Mouse (Mus musculus): ENCODE results near the gene Furin.

Furin gene

DNA sequence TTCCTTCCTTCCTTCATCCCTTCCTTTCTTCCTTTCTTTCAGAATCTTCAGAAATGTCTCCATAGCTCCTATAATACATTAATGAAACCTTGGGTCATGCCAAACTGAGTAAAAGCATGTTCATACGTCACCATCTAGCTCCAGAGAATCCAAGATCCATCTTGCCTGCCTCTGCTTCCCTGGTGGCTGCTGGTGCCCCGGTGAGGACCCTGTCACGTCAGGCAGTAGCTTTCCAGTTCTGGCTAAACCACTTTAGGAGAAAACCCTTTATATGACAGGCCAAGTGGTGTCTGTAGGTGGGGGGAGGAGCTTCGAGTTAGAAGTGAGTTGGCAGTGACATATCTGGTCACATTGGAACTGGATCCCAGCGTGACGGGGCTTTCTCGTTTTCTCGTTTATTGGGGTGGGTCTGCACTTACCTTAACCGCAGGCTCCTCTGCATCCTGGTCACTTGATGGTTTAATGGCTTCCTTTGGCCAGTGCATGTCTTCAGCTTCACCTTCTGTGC, at the start of gene Furin:
TSS of gene Furin (minus strand) at position 249 of the 508 bp plus-strand sequence.
- DNase-seq (ENCODE audit: extremely low spot score, low read depth, low spot score), result no peak

DNA sequence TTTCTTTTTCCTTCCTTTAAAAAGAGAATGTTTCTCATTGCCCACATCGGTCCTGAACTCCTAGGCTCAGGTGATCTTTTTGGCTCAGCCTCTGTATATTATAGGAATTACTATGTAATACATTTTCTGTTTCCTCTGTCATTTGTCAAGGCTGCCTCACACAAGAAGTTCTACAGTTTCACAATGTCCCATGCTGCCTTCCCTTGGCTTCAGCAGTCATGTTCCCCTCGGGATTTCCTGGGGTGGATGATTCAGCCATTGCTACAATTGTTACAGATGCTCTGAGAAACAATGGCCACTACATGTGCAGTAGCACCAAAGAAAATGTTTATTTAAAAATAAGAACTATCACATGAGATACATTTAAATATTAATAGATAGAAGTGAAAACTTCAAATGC, 49.5 kb upstream of the Furin start:
- no peak for DNase-seq (ENCODE audit: extremely low spot score, low read depth, low spot score)

- DNase-seq (ENCODE audit: extremely low spot score, low read depth, low spot score), result no peak
These were observed 48.8 kb upstream of the Furin start for GRCm38 (mm10) chr7:80453997-80454396.

GRCm38 (mm10) chr7:80453121-80453520, 47.9 kb upstream of the Furin start:
- no peak for DNase-seq (ENCODE audit: extremely low spot score, low read depth, low spot score)

GRCm38 (mm10) chr7:80452241-80452640, 47.0 kb upstream of the Furin start:
- no peak for DNase-seq (ENCODE audit: extremely low spot score, low read depth, low spot score)

DNA sequence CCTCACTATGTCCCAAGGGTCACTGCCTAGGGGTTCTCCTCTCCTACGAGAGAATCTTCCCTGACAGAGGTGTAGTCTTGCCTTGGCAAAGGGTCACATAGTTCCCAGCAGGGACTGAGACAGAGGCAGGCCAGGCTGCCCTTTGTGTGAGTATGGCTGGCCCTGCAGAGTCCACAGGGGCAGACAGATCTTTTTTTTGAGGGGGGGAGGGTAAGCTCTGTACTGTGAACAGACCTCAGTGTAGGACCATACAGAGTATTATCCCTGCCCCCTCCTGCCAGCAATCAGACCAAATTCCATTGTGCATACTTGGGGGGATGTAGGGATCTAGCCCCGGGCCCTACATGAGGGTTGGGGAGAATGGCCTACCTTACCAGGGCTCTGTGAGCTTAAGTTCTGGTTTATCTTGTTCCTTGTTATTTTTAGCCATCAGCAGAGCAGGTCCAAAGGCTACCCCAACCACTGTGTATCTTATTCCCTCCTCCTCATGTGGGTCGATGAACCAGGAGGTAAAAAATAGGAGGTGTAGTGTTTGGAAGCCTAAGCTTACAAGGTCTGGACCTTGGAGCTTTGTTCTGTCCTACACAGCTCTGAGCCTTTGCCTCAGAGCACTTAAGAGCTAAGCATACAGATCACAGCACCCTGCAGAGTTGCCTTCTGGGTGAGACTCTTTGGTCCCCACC, 46.5 kb upstream of the Furin start:
- no peak for DNase-seq (ENCODE audit: extremely low spot score, low read depth, low spot score)

GRCm38 (mm10) chr7:80450354-80450753, 45.1 kb upstream of the Furin start:
- DNase-seq (ENCODE audit: extremely low spot score, low read depth, low spot score), result no peak

DNA sequence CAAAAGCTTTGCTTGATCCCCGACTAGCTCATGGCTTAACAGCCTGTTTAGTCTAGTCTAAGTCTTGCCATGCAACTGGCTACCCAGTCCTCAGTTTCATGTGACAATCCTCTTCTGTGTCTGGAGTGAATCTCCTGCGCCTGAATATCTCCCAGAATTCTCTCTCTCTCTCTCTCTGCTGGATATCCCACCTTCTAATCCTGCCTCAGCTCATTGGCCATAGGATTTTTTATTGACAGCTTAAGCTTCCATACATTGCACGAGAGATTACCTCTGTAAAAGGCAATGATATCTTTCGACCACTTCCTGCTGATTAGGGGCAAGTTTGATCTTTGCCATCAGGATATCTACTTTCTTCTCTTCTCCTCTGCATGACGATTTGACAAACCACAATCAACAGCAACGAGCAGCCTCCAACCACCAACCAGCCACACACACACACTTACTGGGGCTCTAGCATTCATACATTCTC, 44.4 kb upstream of the Furin start:
- DNase-seq (ENCODE audit: extremely low spot score, low read depth, low spot score), result no peak

GRCm38 (mm10) chr7:80447336-80447735, 42.1 kb upstream of the Furin start:
- no peak for DNase-seq (ENCODE audit: extremely low spot score, low read depth, low spot score)

DNA sequence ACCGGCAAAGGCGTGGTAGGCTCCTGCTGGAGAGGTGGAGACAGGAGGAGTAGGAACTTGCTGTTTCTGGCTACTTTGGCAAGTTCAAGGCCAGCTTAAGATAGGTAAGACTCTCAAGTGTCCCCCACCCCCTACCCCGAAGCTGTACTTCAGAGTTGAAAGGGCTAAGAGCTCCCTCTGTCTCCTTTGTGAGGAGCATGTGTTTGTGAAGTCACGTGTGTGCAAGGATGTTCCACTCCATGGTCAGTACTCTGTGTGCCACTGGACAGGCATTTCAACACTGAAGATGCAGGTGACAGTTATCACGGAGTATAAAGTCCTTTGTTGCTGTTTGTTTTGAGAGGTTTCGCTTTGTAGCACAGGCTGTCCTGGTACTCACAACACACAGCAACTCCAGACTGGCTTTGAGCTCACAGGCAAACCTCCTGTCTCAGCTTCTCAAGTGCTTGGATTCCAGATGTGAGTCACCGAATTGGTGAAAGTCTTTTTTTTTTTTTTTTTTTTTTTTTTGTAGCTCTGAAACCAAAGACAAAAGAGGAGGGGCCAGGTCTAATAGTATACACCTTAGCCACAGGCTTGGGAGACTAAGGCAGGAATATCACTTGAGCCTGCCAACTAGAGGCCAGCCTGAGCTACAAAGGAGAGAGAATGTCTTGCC, 41.1 kb upstream of the Furin start:
- no peak for DNase-seq (ENCODE audit: extremely low spot score, low read depth, low spot score)

- DNase-seq (ENCODE audit: extremely low spot score, low read depth, low spot score), result peak; percentile 50
These were observed 40.3 kb upstream of the Furin start for GRCm38 (mm10) chr7:80445492-80445891.

GRCm38 (mm10) chr7:80444401-80445249, 39.4 kb upstream of the Furin start:
- no peak for DNase-seq (ENCODE audit: extremely low spot score, low read depth, low spot score)

GRCm38 (mm10) chr7:80443124-80443523, 37.9 kb upstream of the Furin start:
- no peak for DNase-seq (ENCODE audit: extremely low spot score, low read depth, low spot score)

DNA sequence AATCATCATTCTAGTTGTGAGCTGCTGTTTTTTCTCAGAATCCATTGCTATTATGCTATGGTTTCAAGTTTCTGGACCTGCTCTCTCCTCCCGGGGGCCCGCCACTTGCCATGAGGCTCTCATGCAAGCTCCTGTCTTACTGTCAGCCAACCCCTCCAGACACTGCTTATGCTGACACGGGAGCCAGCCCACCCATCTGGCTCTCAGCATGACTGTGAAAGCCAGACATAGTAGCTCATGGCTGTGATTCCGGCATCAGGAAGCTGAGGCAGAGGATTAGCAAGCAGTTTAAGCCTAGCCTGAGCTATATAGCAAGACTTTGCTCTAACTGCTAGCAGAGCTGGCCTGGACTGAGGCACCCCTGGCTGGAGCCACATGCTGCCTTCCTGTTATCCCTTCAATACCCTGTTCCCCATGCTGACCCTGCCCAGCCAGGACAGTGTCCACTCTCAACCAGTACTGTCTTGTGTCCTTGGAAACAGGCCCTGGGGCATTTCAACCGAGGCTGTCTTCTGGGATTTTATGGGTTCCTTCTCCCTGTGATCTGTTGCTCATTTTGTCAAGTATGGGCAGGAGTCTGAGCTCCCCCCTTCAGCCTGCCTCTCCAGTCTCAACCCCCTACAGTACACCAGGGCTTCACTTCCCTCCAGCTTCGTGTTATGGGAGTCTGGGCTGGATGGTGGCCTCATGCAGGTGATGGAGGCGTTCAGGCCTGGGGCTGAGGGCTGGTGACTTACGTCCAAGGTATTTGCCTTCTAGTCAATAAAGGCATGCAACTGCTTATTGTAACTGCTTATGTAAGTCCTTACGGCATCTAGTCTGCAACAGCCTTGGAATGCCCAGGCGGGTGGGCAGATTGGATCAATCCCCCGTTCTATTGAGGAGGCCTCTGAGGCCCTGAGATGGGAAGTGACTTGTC, 37.0 kb upstream of the Furin start:
- DNase-seq (ENCODE audit: extremely low spot score, low read depth, low spot score), result no peak

DNA sequence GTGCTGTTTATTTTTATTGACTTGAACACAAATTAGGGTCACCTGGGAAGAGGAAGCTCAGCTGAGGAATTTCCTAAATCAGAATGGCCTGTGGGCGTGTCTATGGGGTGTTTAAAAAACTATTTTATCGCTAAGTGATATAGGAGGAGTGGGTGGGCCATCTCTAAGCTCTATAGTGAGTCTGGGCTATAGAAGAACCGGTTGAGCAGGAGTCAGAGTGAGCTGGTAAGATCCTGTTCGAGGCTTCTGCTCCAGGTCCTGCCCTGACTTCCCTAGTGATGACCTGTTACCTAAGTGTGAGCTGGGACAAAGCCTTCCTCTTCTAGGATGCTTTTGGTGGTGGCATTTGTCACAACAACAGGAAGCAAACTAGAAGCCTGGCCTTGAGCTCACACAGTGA, 35.4 kb upstream of the Furin start:
- DNase-seq (ENCODE audit: extremely low spot score, low read depth, low spot score), result no peak

DNA sequence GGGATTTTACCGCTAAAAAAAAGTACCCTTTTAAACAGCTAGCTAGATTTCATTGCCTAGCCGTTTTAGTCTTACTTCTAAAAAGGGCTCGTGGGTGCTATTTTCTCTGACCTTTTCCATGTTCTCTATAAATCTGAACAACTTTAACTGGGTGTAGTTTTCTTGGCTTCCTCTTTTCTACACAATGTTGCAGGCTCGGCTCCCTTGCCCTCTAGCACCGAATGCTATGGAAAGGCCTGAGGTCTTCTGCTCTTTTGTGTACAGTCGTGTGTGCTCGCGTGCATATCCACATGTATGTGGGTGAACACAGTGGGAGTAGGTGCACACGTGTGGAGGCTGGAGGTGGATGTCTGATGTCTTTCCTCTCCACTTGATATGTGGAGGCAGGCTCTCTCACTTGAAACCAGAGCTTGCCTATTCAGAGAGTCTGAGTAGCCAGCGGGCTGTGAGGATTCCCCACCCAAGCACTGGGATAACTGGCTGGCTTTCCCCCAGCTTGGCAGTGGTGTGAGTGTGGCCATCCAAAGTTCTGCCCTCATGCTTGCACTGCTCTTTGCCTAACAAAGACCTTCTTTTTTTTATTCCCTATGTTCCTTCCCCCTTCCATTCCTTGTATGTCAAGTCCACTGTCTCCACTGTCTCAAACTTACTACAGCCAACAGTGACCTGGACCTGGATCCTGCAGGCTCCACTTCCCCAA, 34.7 kb upstream of the Furin start:
- DNase-seq (ENCODE audit: extremely low spot score, low read depth, low spot score), result no peak

DNA sequence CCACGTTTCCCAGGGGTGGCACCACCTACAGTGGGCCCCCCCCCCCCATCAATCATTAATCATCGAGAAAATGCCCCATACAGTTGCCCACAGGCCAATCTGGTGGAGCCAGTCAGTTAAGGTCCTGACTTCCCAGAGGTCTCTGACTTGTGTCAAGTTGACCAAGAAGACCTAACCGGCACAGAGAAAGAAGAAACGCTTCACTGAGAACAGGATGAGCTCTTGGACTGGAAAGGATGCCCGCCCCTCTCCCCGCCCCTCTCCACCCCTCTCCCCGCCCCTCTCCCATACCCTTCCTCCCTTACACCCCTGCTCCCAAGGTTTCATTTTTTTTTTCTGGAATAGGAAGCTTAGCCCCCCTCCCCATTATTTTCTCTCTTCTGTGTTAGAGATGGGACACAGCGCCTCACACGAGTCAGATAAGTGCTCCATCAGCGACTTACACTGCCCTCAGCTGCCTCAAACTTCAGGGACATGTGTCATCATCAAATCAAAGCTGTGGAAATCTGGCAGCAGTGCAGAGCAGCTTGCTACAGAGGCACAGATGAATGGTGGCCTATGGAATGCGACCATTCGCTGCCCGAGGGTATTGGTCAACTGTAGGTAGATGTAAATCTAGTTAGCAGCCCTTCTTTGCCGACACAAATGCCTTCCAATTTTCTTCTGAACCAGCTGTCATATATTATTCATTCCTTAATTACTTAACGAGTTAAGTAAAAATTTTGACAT, 34.0 kb upstream of the Furin start:
- DNase-seq (ENCODE audit: extremely low spot score, low read depth, low spot score), result no peak

- DNase-seq (ENCODE audit: extremely low spot score, low read depth, low spot score), result no peak
These were observed 31.3 kb upstream of the Furin start for GRCm38 (mm10) chr7:80436571-80436970.

DNA sequence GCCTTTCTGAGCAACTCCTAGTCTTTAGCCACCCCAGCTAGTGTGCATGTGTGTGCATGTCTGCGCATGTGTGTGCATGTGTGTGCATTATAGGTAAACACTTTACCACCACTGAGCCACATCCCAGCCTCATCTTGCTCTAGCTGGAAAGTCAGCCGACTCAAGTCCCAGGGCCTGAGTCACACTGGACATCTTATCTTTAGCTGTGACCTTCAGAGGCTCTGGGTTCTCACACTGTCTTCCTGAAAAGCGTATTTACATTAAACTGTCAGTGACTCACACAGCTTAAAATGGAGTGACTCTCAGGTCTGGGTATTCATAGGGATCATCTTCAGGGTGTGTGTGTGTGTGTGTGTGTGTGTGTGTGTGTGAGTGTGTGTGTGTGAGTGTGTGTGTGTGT, 30.4 kb upstream of the Furin start:
- no peak for DNase-seq (ENCODE audit: extremely low spot score, low read depth, low spot score)

Measured in hindlimb bud, embryonic 11.5 days (tissue).